Mouse (Mus musculus): Measurements from ENCODE around the gene Sh3bp1. TPM values are rescaled to one million over a fixed set of nuclear protein-coding genes. Genes with fewer than 3 reads are reported as not detected.

Sh3bp1 gene
- total RNA-seq, 4 experiments from 2014 or later: 28.9 to 33.0 (median 31.8) TPM

- DNase-seq (ENCODE audit: low spot score in 2 of 2): no peak
Measured at GRCm38 (mm10) chr15:78937963-78938362, 38.4 kb downstream of the Sh3bp1 start.

GRCm38 (mm10) chr15:78940325-78940724, 40.8 kb downstream of the Sh3bp1 start:
- DNase-seq (ENCODE audit: low spot score in 2 of 2): no peak

GRCm38 (mm10) chr15:78942663-78943062, 43.1 kb downstream of the Sh3bp1 start:
- DNase-seq (ENCODE audit: low spot score in 2 of 2): peak; percentile 64 to 79

DNA sequence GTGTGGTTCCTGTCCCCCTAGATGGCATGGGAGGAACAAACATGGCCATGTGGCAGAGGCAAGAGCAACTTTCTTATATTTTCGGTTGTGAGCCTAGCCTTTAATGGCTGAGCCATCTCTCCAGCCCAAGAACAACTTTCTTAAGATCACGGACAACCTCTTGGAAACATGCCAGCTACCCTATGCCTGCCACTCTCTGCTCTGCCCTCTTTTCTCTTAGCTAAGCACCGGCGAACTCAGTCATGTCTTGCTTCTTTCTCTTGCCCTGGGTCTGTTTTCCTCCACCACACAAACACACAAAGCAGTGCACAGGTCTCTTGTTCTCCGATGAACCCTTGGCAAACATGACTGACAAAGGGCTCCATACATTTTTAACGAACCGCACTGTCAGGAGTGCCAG, 46.7 kb downstream of the Sh3bp1 start:
- DNase-seq (ENCODE audit: low spot score in 2 of 2): no peak

DNA sequence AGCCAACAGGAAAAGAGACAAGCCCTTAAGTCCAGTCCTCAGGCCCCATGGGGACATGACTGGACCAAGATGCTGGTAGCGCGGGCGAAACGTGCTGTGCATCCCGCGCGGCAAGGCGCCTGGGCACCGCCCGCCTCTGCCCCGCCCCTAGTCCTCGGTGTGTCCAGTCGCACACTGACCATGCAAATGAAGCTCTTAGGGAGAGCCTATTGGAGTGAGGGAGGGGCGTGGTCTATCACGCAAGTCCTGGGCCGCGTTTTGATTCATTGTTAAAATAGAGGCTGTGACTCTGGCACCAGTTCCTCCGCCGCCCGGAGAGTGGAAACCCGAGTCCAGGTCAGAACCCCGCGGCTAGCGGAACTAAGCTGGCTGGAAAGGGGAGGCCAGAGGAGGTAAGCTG, 48.1 kb downstream of the Sh3bp1 start, which contains the start of gene Triobp:
Gene Triobp, plus strand, starts transcription at position 68 of the 400 bp plus-strand sequence.
- DNase-seq (ENCODE audit: low spot score in 2 of 2): peak; percentile 67 to 76

GRCm38 (mm10) chr15:78948152-78948725, 48.7 kb downstream of the Sh3bp1 start:
- DNase-seq (ENCODE audit: low spot score in 2 of 2): no peak

GRCm38 (mm10) chr15:78948883-78949282, 49.3 kb downstream of the Sh3bp1 start:
- no peak for DNase-seq (ENCODE audit: low spot score in 2 of 2)

DNA sequence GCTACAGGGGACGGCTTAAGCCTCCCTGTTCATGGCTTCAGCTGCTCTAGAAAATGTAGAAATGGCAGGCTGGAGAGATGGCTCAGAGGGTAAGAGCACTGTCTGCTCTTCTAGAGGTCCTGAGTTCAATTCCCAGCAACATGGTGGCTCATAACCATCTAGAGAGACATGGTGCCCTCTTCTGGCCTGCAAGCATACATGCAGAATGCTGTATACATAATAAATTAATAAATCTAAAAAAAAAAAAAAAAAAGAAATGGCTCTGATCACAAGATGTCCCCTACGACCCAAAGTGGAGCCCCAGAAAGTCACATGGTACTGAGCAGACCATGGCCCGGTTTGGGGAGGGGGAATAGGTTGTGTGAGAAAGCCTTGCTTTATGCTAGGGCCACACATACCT, 56.1 kb downstream of the Sh3bp1 start:
- DNase-seq (ENCODE audit: low spot score in 2 of 2): no peak

- DNase-seq (ENCODE audit: low spot score in 2 of 2): no peak
Measured at GRCm38 (mm10) chr15:78956351-78956750, 56.8 kb downstream of the Sh3bp1 start.

- DNase-seq (ENCODE audit: low spot score in 2 of 2): no peak
Measured at GRCm38 (mm10) chr15:78957021-78957420, 57.5 kb downstream of the Sh3bp1 start.

DNA sequence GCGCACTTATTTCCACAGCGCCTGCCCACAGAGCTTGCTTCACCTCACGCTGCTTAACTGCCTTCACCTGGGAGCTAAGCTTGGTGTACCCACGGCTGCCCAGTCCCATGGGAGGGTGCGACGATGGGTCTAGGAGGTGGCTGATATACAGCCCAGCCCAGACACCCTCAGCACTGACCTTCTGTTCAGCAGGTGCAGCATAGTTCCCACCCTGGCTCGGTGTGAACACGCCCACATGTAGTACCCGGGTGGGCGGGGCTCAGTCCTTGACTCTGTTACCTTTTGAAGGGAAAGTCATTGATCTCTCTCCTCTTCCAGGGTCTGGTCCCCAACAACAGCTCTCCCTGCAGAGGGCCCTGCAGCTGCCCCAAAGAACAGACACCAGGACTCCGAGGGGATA, 60.0 kb downstream of the Sh3bp1 start:
- no peak for DNase-seq (ENCODE audit: low spot score in 2 of 2)

DNA sequence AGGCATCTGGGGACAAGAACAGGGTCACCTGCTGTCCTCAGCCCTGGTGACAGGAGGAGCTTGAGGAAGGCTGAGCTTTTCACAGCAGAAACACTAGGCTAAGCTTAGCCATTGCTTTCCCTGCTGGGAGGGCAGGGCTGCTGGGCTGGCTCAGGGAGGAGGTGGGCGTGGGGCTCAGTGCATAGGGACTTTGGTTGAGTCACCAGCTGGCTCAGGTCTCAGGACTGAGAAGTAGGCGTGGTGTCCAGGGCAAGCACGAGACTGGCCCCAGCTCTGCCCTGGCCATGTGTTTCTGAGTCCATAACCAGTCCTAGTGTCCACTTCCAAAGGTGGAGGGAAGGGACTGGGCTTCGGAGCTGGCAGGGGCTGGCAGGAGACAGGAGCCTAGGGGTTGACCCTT, 60.5 kb downstream of the Sh3bp1 start:
- DNase-seq (ENCODE audit: low spot score in 2 of 2): no peak

Small RNA genes within 50 kb of the gene (microRNA-seq; reads per million reads assigned to microRNA genes)
- 0.51 to 1.3 reads per million in 2 experiments for gene Mir6955

Other genes starting within 250 kb of the Sh3bp1 start
- gene Elfn2, start 181.0 kb upstream of the Sh3bp1 start, total RNA-seq (2022): 100 to 1,000 TPM; 176 to 224 (median 201) TPM
- gene Mfng, start 126.3 kb upstream of the Sh3bp1 start, total RNA-seq (2022): 10 to 100 TPM in 1 of 4 experiments, 1 to 10 TPM in 3; 6.5 to 11.2 (median 8.1) TPM
- 1 to 10 TPM; 6.6 to 8.2 (median 6.9) TPM for gene Card10, start 96.7 kb upstream of the Sh3bp1 start, total RNA-seq (2022)
- 10 to 100 TPM; 14.5 to 18.7 (median 16.2) TPM for gene Cdc42ep1, start 57.1 kb upstream of the Sh3bp1 start, total RNA-seq (2022)
- gene Lgals2, start 44.2 kb upstream of the Sh3bp1 start, total RNA-seq (2022): not detected
- gene Gga1, start 22.6 kb upstream of the Sh3bp1 start, total RNA-seq (2022): 10 to 100 TPM; 59.2 to 63.9 (median 62.6) TPM
- 1 to 10 TPM in 1 of 4 experiments, under 1 TPM in 2, not detected in 1; 0.34 to 1.2 (median 0.38) TPM for gene Gm49510, start 101 bp upstream of the Sh3bp1 start, total RNA-seq (2022)
- gene Pdxp, start 14.2 kb downstream of the Sh3bp1 start, total RNA-seq (2022): 100 to 1,000 TPM; 140 to 156 (median 148) TPM
- gene Lgals1, start 27.0 kb downstream of the Sh3bp1 start, total RNA-seq (2022): 10 to 100 TPM; 16.9 to 40.3 (median 28.2) TPM
- 10 to 100 TPM; 34.4 to 41.8 (median 37.7) TPM for gene Nol12, start 35.2 kb downstream of the Sh3bp1 start, total RNA-seq (2022)
- 10 to 100 TPM in 2 of 4 experiments, 1 to 10 TPM in 2; 7.0 to 14.1 (median 11.5) TPM for gene Triobp, start 48.0 kb downstream of the Sh3bp1 start, total RNA-seq (2022)
- 10 to 100 TPM; 73.6 to 88.0 (median 81.8) TPM for gene H1f0, start 128.7 kb downstream of the Sh3bp1 start, total RNA-seq (2022)
- gene Galr3, start 142.1 kb downstream of the Sh3bp1 start, total RNA-seq (2022): 1 to 10 TPM in 1 of 4 experiments, under 1 TPM in 1, not detected in 2; 0.81 to 1.0 TPM
- 10 to 100 TPM; 17.3 to 23.9 (median 18.2) TPM for gene Ankrd54, start 163.1 kb downstream of the Sh3bp1 start, total RNA-seq (2022)
- 10 to 100 TPM; 76.9 to 82.0 (median 77.9) TPM for gene Eif3l, start 175.4 kb downstream of the Sh3bp1 start, total RNA-seq (2022)
- gene Micall1, start 209.1 kb downstream of the Sh3bp1 start, total RNA-seq (2022): 10 to 100 TPM; 36.0 to 40.9 (median 38.3) TPM
- gene Polr2f, start 241.2 kb downstream of the Sh3bp1 start, total RNA-seq (2022): 100 to 1,000 TPM in 1 of 4 experiments, 10 to 100 TPM in 3; 78.1 to 105 (median 92.0) TPM
- 10 to 100 TPM in 3 of 4 experiments, 1 to 10 TPM in 1; 9.4 to 12.9 (median 11.1) TPM for gene 1700088E04Rik, start 241.5 kb downstream of the Sh3bp1 start, total RNA-seq (2022)

Data from layer of hippocampus, adult 8-10 months (tissue).